Mouse (Mus musculus) hindbrain, embryonic 11.5 days (tissue): ENCODE data around the gene Mgat5. TPM values are rescaled to one million over a fixed set of nuclear protein-coding genes. Genes with fewer than 3 reads are reported as not detected.

Experiments
- ATAC-seq: fragments of 200-750 bp; cut with Nextera tagmentation; 2 replicates; pipeline ENCODE4 v1.8.0; 2017; ENCODE audit warnings: mild to moderate bottlenecking, moderate TSS enrichment, moderate library complexity; ENCODE audit not compliant: low FRiP score
- DNase-seq: peaks from one replicate; pipeline ENCODE4 v3.0.0-alpha.2; 2015; ENCODE audit warnings: low spot score
- H3K27ac ChIP-seq: fragments of 300-500 bp; sonication (generic); 2 replicates; pipeline ENCODE4 v1.5.1; 2014; ENCODE audit warnings: mild to moderate bottlenecking, low read depth, low read length
- H3K27me3 ChIP-seq: fragments of 300-500 bp; sonication (generic); 2 replicates; pipeline ENCODE4 v1.6.1; 2014; ENCODE audit warnings: mild to moderate bottlenecking, low read length, moderate library complexity, mixed read lengths; ENCODE audit not compliant: control insufficient read depth, insufficient read depth
- H3K36me3 ChIP-seq: fragments of 300-500 bp; sonication (generic); 2 replicates; pipeline ENCODE4 v1.6.1; 2014; ENCODE audit warnings: mild to moderate bottlenecking, low read length, moderate library complexity, mixed read lengths; ENCODE audit not compliant: control insufficient read depth, insufficient read depth
- H3K4me1 ChIP-seq: fragments of 300-500 bp; sonication (generic); replicated peaks from 2 replicates; pipeline ENCODE4 v1.6.1; 2014; ENCODE audit warnings: low read length, mixed read lengths; ENCODE audit not compliant: control insufficient read depth, insufficient read depth
- H3K4me2 ChIP-seq: fragments of 300-500 bp; sonication (generic); replicated peaks from 2 replicates; pipeline ENCODE4 v1.6.1; 2014; ENCODE audit warnings: mild to moderate bottlenecking, low read depth, low read length
- H3K4me3 ChIP-seq: fragments of 300-500 bp; sonication (generic); 2 replicates; pipeline ENCODE4 v1.5.1; 2014; ENCODE audit warnings: low read depth, low read length
- H3K9ac ChIP-seq: fragments of 300-500 bp; sonication (generic); 2 replicates; pipeline ENCODE4 v1.6.1; 2014; ENCODE audit warnings: low read depth, low read length
- H3K9me3 ChIP-seq: fragments of 300-500 bp; sonication (generic); 2 replicates; pipeline ENCODE4 v1.6.1; 2016; ENCODE audit warnings: low read length; ENCODE audit not compliant: control insufficient read depth
- WGBS: fragments of 180-500 bp; shearing (Covaris S2); extraction: QIAGEN DNeasy Blood & Tissue Kit; methylation state at CpG from one replicate; pipeline ENCODE4 v1.1.7; 2014; 5-methylcytosine and 5-hydroxymethylcytosine counted together
- polyA plus RNA-seq: library from polyadenylated mRNA; unstranded; fragments of >200 nt; fragmentation: Nextera tagmentation; extraction: Ambion mirVana; gene quantifications from 2 replicates; pipeline ENCODE4 v1.2.1, GENCODE M21; 2014

Mgat5 gene
- polyA plus RNA-seq, 1 experiment from 2014 or later = 11.5 TPM

GRCm38 (mm10) chr1:127338833-127339487, 134.1 kb downstream of the Mgat5 start:
- Histone ChIP-seq H3K9ac (no peak overlapping the region), H3K4me3 (no peak overlapping the region), H3K4me2 (no peak overlapping the region), H3K9me3 (no peaks in the 10 kb centered on the region), H3K36me3 (no peaks in the 10 kb centered on the region), H3K27ac (no peak overlapping the region), H3K4me1 (no peaks in the 10 kb centered on the region; the same call in 1 of the 2 replicates), H3K27me3 (no peaks in the 10 kb centered on the region)
- WGBS = 69% methylated on average over 9 of the region's 9 CpGs
- ATAC-seq (no peak), DNase-seq (no peak)

GRCm38 (mm10) chr1:127340296-127340695, 135.5 kb downstream of the Mgat5 start:
- Histone ChIP-seq H3K4me1 (no peaks in the 10 kb centered on the region; the same call in 1 of the 2 replicates), H3K27ac (no peak overlapping the region), H3K9me3 (no peaks in the 10 kb centered on the region), H3K36me3 (no peaks in the 10 kb centered on the region), H3K9ac (no peak overlapping the region), H3K27me3 (no peaks in the 10 kb centered on the region), H3K4me3 (no peak overlapping the region), H3K4me2 (no peak overlapping the region)
- DNase-seq = no peak
- 97% methylated on average over 9 of the region's 9 CpGs for WGBS
- no peak for ATAC-seq

- 75% methylated on average over 9 of the region's 9 CpGs for WGBS
- DNase-seq = no peak
- H3K27ac ChIP-seq = no peak overlapping the region
Measured at GRCm38 (mm10) chr1:127344913-127345312, 140.1 kb downstream of the Mgat5 start.

GRCm38 (mm10) chr1:127346596-127347139, 141.9 kb downstream of the Mgat5 start:
- no peaks in the 10 kb centered on the region for H3K9me3 ChIP-seq
- H3K27ac ChIP-seq = no peak overlapping the region
- no peak overlapping the region for H3K4me3 ChIP-seq
- ATAC-seq (no peak), DNase-seq (no peak)
- H3K9ac ChIP-seq = no peak overlapping the region
- H3K27me3 ChIP-seq = no peaks in the 10 kb centered on the region
- H3K36me3 ChIP-seq = no peaks in the 10 kb centered on the region
- no peak overlapping the region for H3K4me2 ChIP-seq
- 55% methylated on average over 3 of the region's 3 CpGs for WGBS
- no peaks in the 10 kb centered on the region for H3K4me1 ChIP-seq

More at GRCm38 (mm10) chr1:127344913-127345312, 140.1 kb downstream of the Mgat5 start:
- H3K4me1 ChIP-seq = no peaks in the 10 kb centered on the region
- no peak overlapping the region for H3K4me2 ChIP-seq
- H3K27me3 ChIP-seq = no peaks in the 10 kb centered on the region
- H3K36me3 ChIP-seq = no peaks in the 10 kb centered on the region
- ATAC-seq = no peak
- no peaks in the 10 kb centered on the region for H3K9me3 ChIP-seq
- no peak overlapping the region for H3K9ac ChIP-seq
- no peak overlapping the region for H3K4me3 ChIP-seq

GRCm38 (mm10) chr1:127347878-127348620, 143.2 kb downstream of the Mgat5 start:
- H3K4me3 ChIP-seq = no peak overlapping the region
- no peaks in the 10 kb centered on the region for H3K9me3 ChIP-seq
- ATAC-seq (no peak), DNase-seq (no peak)
- no peak overlapping the region for H3K4me2 ChIP-seq
- H3K9ac ChIP-seq = no peak overlapping the region
- 98% methylated on average over 3 of the region's 3 CpGs for WGBS
- H3K27ac ChIP-seq = no peak overlapping the region
- H3K36me3 ChIP-seq = no peaks in the 10 kb centered on the region
- H3K27me3 ChIP-seq = no peaks in the 10 kb centered on the region
- H3K4me1 ChIP-seq = no peaks in the 10 kb centered on the region

GRCm38 (mm10) chr1:127348642-127349341, 144.0 kb downstream of the Mgat5 start:
- Histone ChIP-seq H3K4me2 (no peak overlapping the region), H3K27me3 (no peaks in the 10 kb centered on the region), H3K4me1 (no peaks in the 10 kb centered on the region), H3K36me3 (no peaks in the 10 kb centered on the region), H3K27ac (no peak overlapping the region), H3K9me3 (no peaks in the 10 kb centered on the region), H3K4me3 (no peak overlapping the region), H3K9ac (no peak overlapping the region)
- 82% methylated on average over 9 of the region's 9 CpGs for WGBS
- DNase-seq (no peak), ATAC-seq (no peak)

- Histone ChIP-seq H3K4me1 (no peaks in the 10 kb centered on the region), H3K36me3 (no peaks in the 10 kb centered on the region), H3K27me3 (no peaks in the 10 kb centered on the region), H3K9ac (no peak overlapping the region), H3K27ac (no peak overlapping the region), H3K4me3 (no peak overlapping the region), H3K9me3 (no peaks in the 10 kb centered on the region), H3K4me2 (no peak overlapping the region)
- no peak for DNase-seq
- ATAC-seq = no peak
- 91% methylated on average over 12 of the region's 12 CpGs for WGBS
Measured at GRCm38 (mm10) chr1:127351380-127352057, 146.7 kb downstream of the Mgat5 start.

- no peak overlapping the region for H3K9ac ChIP-seq
- H3K27me3 ChIP-seq = no peaks in the 10 kb centered on the region
- DNase-seq (no peak), ATAC-seq (no peak)
- no peak overlapping the region for H3K27ac ChIP-seq
- no peaks in the 10 kb centered on the region for H3K36me3 ChIP-seq
- no peak overlapping the region for H3K4me3 ChIP-seq
- H3K4me2 ChIP-seq = no peak overlapping the region
- WGBS = 89% methylated on average over 4 of the region's 4 CpGs
- H3K9me3 ChIP-seq = no peaks in the 10 kb centered on the region
- no peaks in the 10 kb centered on the region for H3K4me1 ChIP-seq
Measured at GRCm38 (mm10) chr1:127352131-127352793, 147.4 kb downstream of the Mgat5 start.
